ENCODE assay signal across 2 mouse cellular contexts in genomic region chr9:107629901-107630425, GRCm38 (mm10).
TF ChIP-seq lines count a peak whose summit lies in the region.

No protein-coding gene starts in this region.

TF ChIP-seq in CH12.LX, 34 proteins besides CTCF, POLR2A, EP300 and RAD21 (continued from another document):
- TF ChIP-seq IRF4 (IDR thresholded peaks at IDR 0.05; ENCODE audit: low read depth, low read length), result no peak
- TF ChIP-seq MAX (IDR thresholded peaks at IDR 0.05; ENCODE audit: low read length), result no peak
- TF ChIP-seq ZNF384 (IDR thresholded peaks at IDR 0.05; ENCODE audit: low read depth, low read length), result no peak
- TF ChIP-seq KAT2A (IDR thresholded peaks at IDR 0.05; ENCODE audit: insufficient replicate concordance, low read length), result no peak
- TF ChIP-seq ELF1 (IDR thresholded peaks at IDR 0.05; ENCODE audit: low read depth, low read length), result no peak
- no peak for TF ChIP-seq MAZ (IDR thresholded peaks at IDR 0.05; ENCODE audit: low read depth, low read length)
- TF ChIP-seq SMC3 (IDR thresholded peaks at IDR 0.05; ENCODE audit: low read depth, low read length), result no peak
- TF ChIP-seq MXI1 (IDR thresholded peaks at IDR 0.05; ENCODE audit: low read depth, low read length), result no peak
- no peak for TF ChIP-seq MYC (IDR thresholded peaks at IDR 0.05; ENCODE audit: low read depth, low read length)
- no peak for TF ChIP-seq BHLHE40 (IDR thresholded peaks at IDR 0.05; ENCODE audit: low read depth, low read length)
TF ChIP-seq in CH12.LX: peak in this region for 0.

TF ChIP-seq in myocyte, 11 proteins besides CTCF, POLR2A, EP300 and RAD21 (continued from another document):
- TF ChIP-seq POLR2AphosphoS2 (IDR thresholded peaks at IDR 0.05; ENCODE audit: insufficient read length, low read depth), result no peak
- no peak for TF ChIP-seq CEBPB (IDR thresholded peaks at IDR 0.05; ENCODE audit: insufficient read depth, poor library complexity, severe bottlenecking)
